Mouse (Mus musculus) cerebellum, adult (tissue): ENCODE results near the gene Rcbtb2.
A peak's percentile ranks its signal among the peaks of the same experiment; 100 is the strongest.
"Not testable (repeated sequence)": the region's sequence is repeated elsewhere in the genome, so short reads cannot be mapped to it uniquely, and the experiment has no call there.

ENCODE experiments used
- ATAC-seq: cut with Nextera tagmentation; 2 replicates; pipeline ENCODE4 v1.9.2; 2017; ENCODE audit warnings: mild to moderate bottlenecking, moderate library complexity, mixed read lengths; ENCODE audit not compliant: insufficient number of reproducible peaks, low FRiP score, low TSS enrichment

Rcbtb2 gene

DNA sequence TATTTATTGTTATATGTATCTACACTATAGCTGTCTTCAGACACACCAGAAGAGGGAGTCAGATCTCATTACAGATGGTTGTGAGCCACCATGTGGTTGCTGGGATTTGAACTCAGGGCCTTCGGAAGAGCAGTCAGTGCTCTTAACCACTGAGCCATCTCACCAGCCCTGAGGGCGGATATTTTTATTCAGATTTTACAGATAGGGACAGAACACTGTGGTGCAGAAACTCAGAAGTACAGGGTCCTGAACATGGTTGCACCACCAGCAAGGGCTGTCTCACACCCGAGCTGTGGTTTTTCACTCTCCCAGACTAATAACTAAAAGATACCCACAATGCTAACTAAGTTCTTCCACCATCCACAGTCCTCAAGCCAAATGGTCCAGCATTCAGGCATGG, 7.9 kb upstream of the Rcbtb2 start:
- not testable (repeated sequence) for ATAC-seq

DNA sequence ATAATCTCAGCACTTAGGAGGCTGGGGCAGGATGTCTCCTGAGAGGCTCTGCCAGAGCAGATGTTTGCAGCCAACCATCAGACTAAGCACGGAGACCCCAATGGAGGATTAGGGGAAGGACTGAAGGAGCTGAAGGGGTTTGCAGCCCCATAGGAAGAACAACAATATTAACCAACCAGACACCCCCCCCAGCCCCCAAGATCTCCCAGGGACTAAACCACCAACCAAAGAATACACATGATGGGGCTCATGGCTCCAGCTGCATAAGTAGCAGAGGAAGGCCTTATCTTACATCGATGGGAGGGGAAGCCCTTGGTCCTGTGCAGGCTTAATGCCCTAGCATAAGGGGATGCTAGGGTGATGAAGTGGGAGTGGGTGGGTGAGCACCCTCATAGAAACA, 6.5 kb upstream of the Rcbtb2 start:
- no peak for ATAC-seq

DNA sequence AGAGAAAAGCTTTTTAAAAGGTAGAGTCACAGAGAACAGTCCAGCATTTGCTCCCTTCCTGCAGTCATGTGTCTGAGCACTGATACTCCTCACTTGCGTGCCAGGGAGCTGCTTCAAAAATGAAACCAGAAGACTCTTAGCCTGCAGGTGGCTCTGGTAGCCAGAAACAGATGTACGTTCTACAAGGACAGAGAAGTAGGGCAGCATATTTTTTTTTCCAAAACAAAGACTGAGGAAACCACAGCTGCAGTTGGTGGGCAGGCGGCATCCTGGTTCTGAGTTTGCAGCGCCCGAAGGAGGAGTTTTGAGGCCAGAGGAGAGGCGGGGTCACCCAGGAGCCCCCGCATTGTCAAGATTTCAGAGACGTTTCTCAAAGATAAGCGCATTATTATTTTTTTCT, 5.9 kb upstream of the Rcbtb2 start:
- no peak for ATAC-seq

GRCm38 (mm10) chr14:73117411-73118392, 5.1 kb upstream of the Rcbtb2 start:
- ATAC-seq, result no peak

DNA sequence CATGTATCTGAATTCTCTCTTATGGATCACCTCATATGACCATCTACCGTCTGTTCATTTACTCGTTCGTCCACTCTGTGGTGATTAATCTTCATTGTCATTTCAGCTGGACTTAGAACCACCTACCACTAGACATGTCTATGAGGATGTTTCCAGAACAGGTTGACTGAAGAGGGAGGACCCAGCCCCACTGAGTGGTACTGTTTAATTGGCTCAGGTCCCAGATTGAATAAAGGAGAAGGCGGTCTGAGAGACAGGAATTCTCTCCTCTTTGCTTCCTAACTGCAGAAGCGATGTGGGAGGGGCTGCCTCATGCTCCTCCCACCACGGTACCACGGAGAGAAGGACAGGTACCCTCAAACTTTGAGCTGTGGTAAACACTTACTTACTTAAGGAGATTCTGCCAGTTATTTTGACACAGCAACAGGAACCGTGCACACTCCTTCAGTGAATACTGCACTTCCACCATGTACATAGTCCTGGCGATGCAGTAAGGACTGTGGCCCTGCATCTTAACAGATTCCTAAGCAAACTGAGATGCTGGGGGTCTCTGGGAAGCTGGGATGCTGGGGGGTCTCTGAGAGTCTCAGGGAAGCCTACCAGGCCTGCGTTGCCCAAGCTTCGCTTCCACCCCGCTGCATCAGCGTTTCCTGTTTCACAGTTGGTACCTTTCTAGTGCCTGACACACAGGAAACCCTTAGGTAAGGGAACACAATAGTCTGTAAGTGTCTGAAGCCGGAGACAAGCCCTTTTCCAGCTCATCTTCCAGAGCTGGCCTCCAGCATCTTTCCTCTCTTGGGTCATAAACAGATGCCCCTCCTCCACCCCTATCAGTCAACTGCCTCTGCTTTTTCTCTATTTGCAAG, 4.1 kb upstream of the Rcbtb2 start:
- no peak for ATAC-seq

- no peak for ATAC-seq
Measured at GRCm38 (mm10) chr14:73119459-73119858, 3.4 kb upstream of the Rcbtb2 start.

DNA sequence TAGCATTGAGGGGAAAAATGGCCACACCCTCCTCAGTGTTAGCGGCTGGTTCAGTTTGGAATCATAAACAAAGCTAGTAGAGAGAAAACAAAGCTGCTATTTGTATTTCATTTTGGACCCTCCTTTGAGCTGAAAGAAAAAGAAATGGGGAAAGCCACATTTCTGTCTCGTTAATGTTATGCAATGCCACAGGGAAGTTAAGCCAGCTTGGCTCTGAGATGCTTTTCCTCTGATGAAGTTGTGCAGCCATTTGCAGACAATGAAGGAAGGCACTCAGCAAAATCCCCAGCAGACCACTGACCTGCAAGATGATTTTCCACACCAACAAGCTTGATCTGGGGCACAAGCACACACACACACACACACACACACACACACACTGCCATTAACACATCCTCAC, 2.9 kb upstream of the Rcbtb2 start:
- no peak for ATAC-seq

DNA sequence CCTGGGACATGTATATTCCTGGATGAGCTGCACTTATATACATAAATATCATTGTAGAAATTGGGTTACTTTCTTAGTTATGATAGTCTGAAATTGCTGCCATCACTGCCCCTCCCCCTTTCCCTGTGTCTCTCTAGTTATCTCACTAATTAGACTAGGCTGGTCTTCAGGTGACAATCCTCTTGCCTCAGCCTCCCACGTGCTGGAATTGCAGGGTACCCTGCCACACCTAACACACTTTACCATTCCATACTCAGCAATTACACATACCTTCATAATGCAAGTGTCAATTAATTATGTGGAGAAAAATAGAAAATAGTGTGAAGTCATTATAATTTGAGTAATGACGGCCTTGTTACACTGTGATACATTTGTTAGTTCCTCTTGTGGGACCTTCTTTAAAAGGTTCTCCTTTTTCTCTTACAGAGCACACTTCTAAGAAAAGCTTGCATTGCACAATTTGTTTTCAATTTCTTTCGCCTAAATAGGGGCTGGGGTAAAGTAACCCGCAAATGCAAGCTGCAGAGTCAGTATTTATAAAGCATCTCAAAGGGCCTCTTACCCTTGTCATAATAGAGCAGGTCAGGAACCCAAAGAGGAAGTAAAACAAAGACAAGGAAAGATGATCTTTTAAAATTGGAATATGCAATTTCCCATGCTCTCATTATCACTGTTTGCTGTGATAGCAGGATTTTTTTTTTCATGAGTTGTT, 470 bp upstream of the Rcbtb2 start:
- no peak for ATAC-seq

GRCm38 (mm10) chr14:73123381-73123780, 544 bp downstream of the Rcbtb2 start:
- no peak for ATAC-seq

DNA sequence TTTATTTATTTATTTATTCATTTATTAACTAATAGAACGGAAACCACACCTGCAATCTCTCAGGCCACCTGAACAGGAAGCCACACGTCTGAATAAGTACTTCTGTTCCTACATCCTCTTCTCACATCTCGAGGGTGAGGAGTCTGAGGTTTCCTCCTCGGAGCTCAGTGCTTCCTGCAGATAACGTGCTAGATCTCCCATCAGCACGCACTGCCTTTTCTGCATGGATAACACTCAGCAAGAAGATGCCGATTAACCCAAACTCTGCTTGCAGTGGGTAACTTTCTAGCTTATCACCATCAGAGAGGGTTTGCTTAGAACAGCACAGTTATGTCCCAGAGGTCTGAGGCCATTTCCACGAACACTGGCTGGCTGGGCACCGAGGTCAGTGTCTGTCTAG, 949 bp downstream of the Rcbtb2 start:
- no peak for ATAC-seq

GRCm38 (mm10) chr14:73130519-73130918, 7.7 kb downstream of the Rcbtb2 start:
- ATAC-seq, result no peak

GRCm38 (mm10) chr14:73131856-73132410, 9.1 kb downstream of the Rcbtb2 start:
- ATAC-seq, result no peak

DNA sequence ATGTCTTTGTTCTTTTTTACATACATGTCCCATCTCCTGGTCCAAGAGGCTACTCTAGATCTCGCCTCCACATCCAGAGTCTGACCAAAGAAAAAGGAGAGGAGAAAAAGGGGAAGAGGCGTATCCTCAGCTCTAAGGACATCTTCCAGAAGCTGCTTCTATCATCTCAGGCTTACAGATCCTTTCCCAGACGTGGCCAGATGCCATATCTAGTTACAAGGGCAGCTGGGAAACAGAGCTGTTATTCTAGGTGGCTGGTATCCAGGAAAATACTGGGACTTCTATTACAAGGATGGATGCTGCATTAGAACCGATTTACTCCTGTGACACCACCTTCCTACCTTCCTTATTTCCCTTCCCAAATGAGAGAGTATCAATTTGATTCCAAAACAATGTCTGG, 9.9 kb downstream of the Rcbtb2 start:
- ATAC-seq, result no peak

- ATAC-seq, result no peak
Measured at GRCm38 (mm10) chr14:73137234-73137633, 14.4 kb downstream of the Rcbtb2 start.

DNA sequence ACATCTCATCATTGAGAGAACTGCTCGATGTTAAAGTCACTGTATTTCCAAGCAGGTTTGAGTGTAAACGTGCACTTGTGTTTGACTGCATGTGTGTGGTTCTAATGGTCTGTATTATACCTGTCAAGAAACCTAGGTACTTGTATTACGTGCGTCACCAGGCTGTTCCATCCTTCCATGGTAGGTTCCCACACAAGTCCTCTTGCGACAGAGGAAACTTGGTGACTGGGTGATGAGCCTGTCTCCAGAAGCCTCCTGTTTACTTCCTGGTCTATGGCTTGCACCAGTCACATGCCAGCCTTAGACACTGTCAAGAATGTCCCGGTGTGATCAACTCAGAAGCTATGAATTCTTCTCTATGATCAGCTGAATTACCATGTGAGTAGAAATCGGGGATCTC, 15.6 kb downstream of the Rcbtb2 start:
- ATAC-seq, result no peak

DNA sequence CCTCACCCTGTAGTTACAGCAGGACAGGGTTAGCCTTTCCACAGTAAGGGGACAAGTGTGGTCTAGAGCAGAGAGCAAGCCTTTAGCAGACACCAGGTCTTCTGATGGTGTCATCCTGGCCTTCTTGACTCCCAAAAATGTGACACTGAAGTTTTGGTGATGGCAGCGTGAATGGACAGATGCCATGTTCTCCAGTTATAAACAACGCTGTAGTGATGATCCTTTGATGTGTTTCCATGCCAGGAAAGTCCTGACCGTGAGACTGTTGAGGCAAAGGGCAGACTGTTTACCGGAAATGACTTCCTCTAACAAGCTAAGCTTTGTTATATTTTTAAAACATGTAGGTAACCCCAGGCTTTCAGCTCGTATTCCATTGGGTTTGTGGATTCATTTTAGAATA, 17.0 kb downstream of the Rcbtb2 start:
- no peak for ATAC-seq

GRCm38 (mm10) chr14:73141800-73142199, 19.0 kb downstream of the Rcbtb2 start:
- ATAC-seq, result no peak

GRCm38 (mm10) chr14:73142421-73142895, 19.6 kb downstream of the Rcbtb2 start:
- ATAC-seq, result peak; percentile 23; the same call in 1 of the 2 replicates

- peak; percentile 90 for ATAC-seq
Measured at GRCm38 (mm10) chr14:73142896-73143709, 20.3 kb downstream of the Rcbtb2 start.
